Mouse (Mus musculus) neural tube, embryonic 12.5 days (tissue): ENCODE results near the gene Epb41l5. TPM values are rescaled to one million over a fixed set of nuclear protein-coding genes. Genes with fewer than 3 reads are reported as not detected.

Experiments used
- ATAC-seq: fragments of 200-750 bp; cut with Nextera tagmentation; 2 replicates; pipeline ENCODE4 v1.8.0; 2017; ENCODE audit warnings: low read depth, mild to moderate bottlenecking, moderate TSS enrichment, moderate library complexity; ENCODE audit not compliant: low FRiP score
- H3K27ac ChIP-seq: fragments of 300-500 bp; sonication (generic); 2 replicates; pipeline ENCODE4 v1.5.1; 2016
- H3K27me3 ChIP-seq: fragments of 300-500 bp; sonication (generic); replicated peaks from 2 replicates; pipeline ENCODE4 v1.6.1; 2016; ENCODE audit warnings: mild to moderate bottlenecking
- H3K36me3 ChIP-seq: fragments of 300-500 bp; sonication (generic); 2 replicates; pipeline ENCODE4 v1.6.1; 2016; ENCODE audit warnings: mild to moderate bottlenecking
- H3K4me1 ChIP-seq: fragments of 300-500 bp; sonication (generic); 2 replicates; pipeline ENCODE4 v1.6.1; 2016
- H3K4me2 ChIP-seq: fragments of 300-500 bp; sonication (generic); replicated peaks from 2 replicates; pipeline ENCODE4 v1.6.1; 2016; ENCODE audit warnings: mild to moderate bottlenecking
- H3K4me3 ChIP-seq: fragments of 300-500 bp; sonication (generic); 2 replicates; pipeline ENCODE4 v1.5.1; 2016
- H3K9ac ChIP-seq: fragments of 300-500 bp; sonication (generic); 2 replicates; pipeline ENCODE4 v1.6.1; 2016; ENCODE audit warnings: mild to moderate bottlenecking
- H3K9me3 ChIP-seq: fragments of 300-500 bp; sonication (generic); 2 replicates; pipeline ENCODE4 v1.6.1; 2016; ENCODE audit warnings: mild to moderate bottlenecking
- WGBS: fragments of 180-500 bp; shearing (Covaris S2); methylation state at CpG from one replicate; pipeline ENCODE4 v1.1.7; 2016; 5-methylcytosine and 5-hydroxymethylcytosine counted together
- polyA plus RNA-seq: library from polyadenylated mRNA; unstranded; fragments of >200 nt; fragmentation: Nextera tagmentation; extraction: Ambion mirVana; gene quantifications from 2 replicates; pipeline ENCODE4 v1.2.1, GENCODE M21; 2016

The Epb41l5 gene
- polyA plus RNA-seq, 1 experiment from 2014 or later = 23.8 TPM

GRCm38 (mm10) chr1:119641090-119641812, 7.5 kb downstream of the Epb41l5 start:
- peaks cover 4% of the 10 kb centered on the region; the same call in 1 of the 2 replicates for H3K4me1 ChIP-seq
- no peaks in the 10 kb centered on the region for H3K9me3 ChIP-seq
- no peak for ATAC-seq
- no peak overlapping the region for H3K4me3 ChIP-seq
- H3K27me3 ChIP-seq = no peaks in the 10 kb centered on the region
- H3K9ac ChIP-seq = no peak overlapping the region
- 0 out of 2 replicates have a peak, but pooled peaks cover 2% of the 10 kb centered on the region for H3K36me3 ChIP-seq
- H3K27ac ChIP-seq = no peak overlapping the region
- no peak overlapping the region for H3K4me2 ChIP-seq

DNA sequence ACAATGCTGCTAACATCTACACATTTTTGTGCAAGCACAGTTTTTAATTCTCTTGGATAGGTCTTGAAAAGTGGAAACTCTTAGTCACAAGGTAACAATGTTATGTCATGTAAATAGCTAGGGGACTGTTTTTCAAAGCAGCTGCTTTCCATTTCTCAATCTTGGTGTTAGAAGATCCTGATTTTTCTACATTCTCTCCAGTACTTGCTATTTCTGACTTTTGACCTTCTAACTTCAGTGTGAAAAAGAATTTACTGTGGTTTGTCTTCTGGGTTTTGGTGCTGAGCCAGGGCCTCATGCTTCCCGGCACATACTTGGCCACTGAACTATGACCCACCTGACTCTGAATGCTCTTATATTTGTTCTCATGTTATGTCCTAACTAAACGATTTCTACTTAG, 8.8 kb downstream of the Epb41l5 start:
- H3K4me3 ChIP-seq = no peak overlapping the region
- H3K4me2 ChIP-seq = no peak overlapping the region
- no peaks in the 10 kb centered on the region for H3K27me3 ChIP-seq
- WGBS = 91% methylated on average over 2 of the region's 2 CpGs
- peaks cover 4% of the 10 kb centered on the region; the same call in 1 of the 2 replicates for H3K4me1 ChIP-seq
- no peak for ATAC-seq
- no peaks in the 10 kb centered on the region for H3K9me3 ChIP-seq
- H3K9ac ChIP-seq = no peak overlapping the region
- 0 out of 2 replicates have a peak, but pooled peaks cover 2% of the 10 kb centered on the region for H3K36me3 ChIP-seq
- H3K27ac ChIP-seq = no peak overlapping the region

GRCm38 (mm10) chr1:119637188-119638023, 11.4 kb downstream of the Epb41l5 start:
- Histone ChIP-seq H3K9me3 (no peaks in the 10 kb centered on the region), H3K36me3 (0 out of 2 replicates have a peak, but pooled peaks cover 2% of the 10 kb centered on the region), H3K4me2 (no peak overlapping the region), H3K4me3 (no peak overlapping the region), H3K4me1 (peaks cover 3% of the 10 kb centered on the region; the same call in 1 of the 2 replicates), H3K27me3 (no peaks in the 10 kb centered on the region), H3K9ac (no peak overlapping the region), H3K27ac (no peak overlapping the region)
- no peak for ATAC-seq
- 85% methylated on average over 6 of the region's 6 CpGs for WGBS

- Histone ChIP-seq H3K27me3 (no peaks in the 10 kb centered on the region), H3K9me3 (no peaks in the 10 kb centered on the region), H3K9ac (no peak overlapping the region), H3K36me3 (peaks cover 6% of the 10 kb centered on the region; the same call in 1 of the 2 replicates), H3K27ac (no peak overlapping the region), H3K4me1 (no peaks in the 10 kb centered on the region), H3K4me3 (no peak overlapping the region), H3K4me2 (no peak overlapping the region)
- 29% methylated on average over 3 of the region's 3 CpGs for WGBS
- no peak for ATAC-seq
Observed at GRCm38 (mm10) chr1:119634746-119635145, 14.1 kb downstream of the Epb41l5 start.

DNA sequence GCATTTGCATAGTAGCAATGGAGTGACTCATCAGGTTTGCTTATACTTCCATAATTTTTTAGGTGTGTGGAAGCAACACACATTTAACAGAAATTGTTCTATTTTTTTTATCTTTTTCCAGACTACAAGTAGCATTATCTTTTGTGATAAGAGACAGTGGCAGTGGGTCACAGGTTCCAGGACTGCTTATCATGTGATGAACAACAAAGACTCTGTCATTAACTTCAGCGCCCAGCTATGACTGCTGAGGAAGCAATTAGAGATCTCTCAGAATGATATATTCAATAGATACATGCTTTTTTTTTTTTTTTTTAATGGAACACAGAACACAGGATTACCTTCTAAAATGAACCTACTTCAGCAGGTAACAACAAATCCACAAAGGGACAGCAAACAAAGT, 18.4 kb downstream of the Epb41l5 start:
- H3K36me3 ChIP-seq = peaks cover 7% of the 10 kb centered on the region; the same call in 1 of the 2 replicates
- H3K4me3 ChIP-seq = no peak overlapping the region
- no peaks in the 10 kb centered on the region for H3K4me1 ChIP-seq
- H3K9me3 ChIP-seq = no peaks in the 10 kb centered on the region
- H3K27me3 ChIP-seq = no peaks in the 10 kb centered on the region
- WGBS = 77% methylated on average over 1 of the region's 1 CpGs
- no peak overlapping the region for H3K27ac ChIP-seq
- ATAC-seq = no peak
- no peak overlapping the region for H3K9ac ChIP-seq
- H3K4me2 ChIP-seq = no peak overlapping the region

DNA sequence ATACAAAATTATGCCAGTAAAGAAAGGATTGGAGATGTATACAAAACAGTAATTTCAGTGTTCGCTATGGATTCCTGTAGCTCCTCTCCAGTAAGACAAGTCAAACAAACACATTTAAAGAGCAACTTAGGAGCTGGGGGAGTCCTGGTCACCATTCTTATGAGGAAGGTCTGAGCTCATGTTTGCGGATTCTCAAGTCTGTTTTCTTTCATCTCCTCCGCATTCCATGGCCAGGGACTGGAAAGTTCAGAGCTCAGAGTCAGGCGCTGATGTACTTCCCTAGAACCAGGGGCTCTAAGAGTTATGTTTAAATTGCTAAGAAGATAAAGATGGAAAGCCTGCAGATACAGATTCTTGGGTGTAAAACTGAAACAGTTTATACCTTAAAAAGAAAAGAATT, 22.0 kb downstream of the Epb41l5 start:
- Histone ChIP-seq H3K4me3 (no peak overlapping the region), H3K27me3 (no peaks in the 10 kb centered on the region), H3K36me3 (peaks cover 4% of the 10 kb centered on the region; the same call in 1 of the 2 replicates), H3K9ac (no peak overlapping the region), H3K4me2 (no peak overlapping the region), H3K4me1 (no peaks in the 10 kb centered on the region), H3K9me3 (no peaks in the 10 kb centered on the region), H3K27ac (no peak overlapping the region)
- no peak for ATAC-seq
- 93% methylated on average over 4 of the region's 4 CpGs for WGBS

- peaks cover 4% of the 10 kb centered on the region; the same call in 1 of the 2 replicates for H3K36me3 ChIP-seq
- ATAC-seq = no peak
- WGBS = 43% methylated on average over 2 of the region's 2 CpGs
- no peak overlapping the region for H3K4me2 ChIP-seq
- no peaks in the 10 kb centered on the region for H3K9me3 ChIP-seq
- no peaks in the 10 kb centered on the region for H3K4me1 ChIP-seq
- H3K9ac ChIP-seq = no peak overlapping the region
- no peak overlapping the region for H3K4me3 ChIP-seq
- no peaks in the 10 kb centered on the region for H3K27me3 ChIP-seq
- no peak overlapping the region for H3K27ac ChIP-seq
Observed at GRCm38 (mm10) chr1:119624444-119624843, 24.4 kb downstream of the Epb41l5 start.

DNA sequence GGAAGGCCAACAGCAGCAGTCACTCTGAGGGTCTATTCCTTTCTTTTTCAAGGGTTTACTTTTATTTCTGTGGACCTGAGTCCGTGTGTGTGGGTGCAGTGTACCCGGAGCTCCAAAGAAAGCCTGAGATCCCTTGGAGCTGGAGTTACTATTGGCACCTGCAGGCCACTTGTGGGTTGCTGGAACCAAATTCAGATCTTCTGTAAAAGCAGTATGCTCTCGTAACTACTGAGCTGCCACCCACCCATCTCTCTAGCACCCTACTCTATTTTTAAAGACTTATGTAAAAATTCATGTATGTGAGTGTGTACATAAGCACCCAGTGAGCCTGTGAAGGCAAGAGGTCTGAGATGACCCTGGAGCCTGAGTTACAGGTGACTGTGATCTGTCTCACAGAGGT, 43.4 kb downstream of the Epb41l5 start:
- no peaks in the 10 kb centered on the region for H3K9me3 ChIP-seq

GRCm38 (mm10) chr1:119602448-119602847, 46.4 kb downstream of the Epb41l5 start:
- 97% methylated on average over 12 of the region's 12 CpGs for WGBS
- H3K36me3 ChIP-seq = 0 out of 2 replicates have a peak, but pooled peaks cover 3% of the 10 kb centered on the region
- no peaks in the 10 kb centered on the region for H3K9me3 ChIP-seq
- no peak for ATAC-seq
- H3K4me3 ChIP-seq = no peak overlapping the region
- no peak overlapping the region for H3K9ac ChIP-seq
- no peaks in the 10 kb centered on the region for H3K4me1 ChIP-seq
- no peak overlapping the region for H3K27ac ChIP-seq
- no peak overlapping the region for H3K4me2 ChIP-seq
- H3K27me3 ChIP-seq = no peaks in the 10 kb centered on the region

More for the DNA sequence above, 43.4 kb downstream of the Epb41l5 start:
- Histone ChIP-seq H3K4me2 (no peak overlapping the region), H3K4me3 (no peak overlapping the region), H3K27me3 (no peaks in the 10 kb centered on the region), H3K27ac (no peak overlapping the region), H3K9ac (no peak overlapping the region), H3K36me3 (0 out of 2 replicates have a peak, but pooled peaks cover 7% of the 10 kb centered on the region), H3K4me1 (no peaks in the 10 kb centered on the region)
- 93% methylated on average over 3 of the region's 3 CpGs for WGBS
- no peak for ATAC-seq

DNA sequence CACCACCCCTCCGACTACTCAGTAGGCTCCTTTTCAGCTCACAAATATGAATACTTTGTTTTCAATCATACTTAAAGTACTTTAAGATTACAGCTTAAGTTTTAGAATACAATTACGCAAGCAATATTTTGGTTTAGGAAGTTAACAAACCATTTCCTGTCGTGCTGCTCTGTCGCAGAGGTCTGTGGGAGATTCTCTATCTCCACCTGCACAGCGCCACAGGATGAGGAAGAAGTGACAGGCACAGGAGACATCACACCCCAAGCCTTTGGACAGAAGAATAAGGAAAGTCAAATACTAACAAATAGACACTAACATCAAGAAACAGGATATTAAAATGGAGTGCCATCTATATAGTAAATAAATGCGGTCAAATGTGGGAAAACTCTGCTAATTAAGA, 49.9 kb downstream of the Epb41l5 start:
- WGBS = 96% methylated on average over 6 of the region's 6 CpGs
- ATAC-seq = no peak
- no peak overlapping the region for H3K4me2 ChIP-seq

DNA sequence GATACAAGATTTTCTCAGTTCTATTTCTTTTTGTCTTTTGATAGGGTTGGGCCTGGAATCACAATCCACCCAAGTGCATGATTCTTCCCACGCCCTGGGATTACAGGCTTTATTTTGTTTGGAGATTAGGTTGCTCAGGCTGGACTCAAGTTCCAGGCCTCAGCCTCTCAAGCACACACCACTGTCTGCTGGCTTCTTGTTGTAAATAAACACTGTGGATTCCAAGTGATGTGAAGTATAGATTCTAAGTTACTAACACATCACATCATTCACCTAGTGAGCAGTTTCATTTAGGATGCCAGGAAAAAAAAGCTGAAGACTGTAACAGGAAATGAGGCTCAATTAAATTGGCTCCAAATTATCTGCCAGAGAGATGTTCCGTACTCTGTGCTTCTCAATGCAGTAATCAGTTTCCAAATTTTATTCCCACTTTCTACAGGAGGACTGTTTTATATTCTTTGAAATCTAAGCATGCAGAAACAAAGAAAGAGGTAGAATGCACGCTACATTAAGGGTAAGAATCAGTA, 51.8 kb downstream of the Epb41l5 start:
- ATAC-seq = no peak
- H3K4me2 ChIP-seq = no peak overlapping the region
- 88% methylated on average over 3 of the region's 3 CpGs for WGBS
- no peak overlapping the region for H3K4me3 ChIP-seq
- no peak overlapping the region for H3K27ac ChIP-seq
- H3K4me1 ChIP-seq = no peaks in the 10 kb centered on the region
- H3K36me3 ChIP-seq = 0 out of 2 replicates have a peak, but pooled peaks cover 4% of the 10 kb centered on the region
- H3K9ac ChIP-seq = no peak overlapping the region
- H3K27me3 ChIP-seq = no peaks in the 10 kb centered on the region
- H3K9me3 ChIP-seq = no peaks in the 10 kb centered on the region

More for the DNA sequence above, 49.9 kb downstream of the Epb41l5 start:
- Histone ChIP-seq H3K27me3 (no peaks in the 10 kb centered on the region), H3K4me3 (no peak overlapping the region), H3K4me1 (no peaks in the 10 kb centered on the region), H3K9ac (no peak overlapping the region), H3K9me3 (no peaks in the 10 kb centered on the region), H3K27ac (no peak overlapping the region), H3K36me3 (0 out of 2 replicates have a peak, but pooled peaks cover 4% of the 10 kb centered on the region)

DNA sequence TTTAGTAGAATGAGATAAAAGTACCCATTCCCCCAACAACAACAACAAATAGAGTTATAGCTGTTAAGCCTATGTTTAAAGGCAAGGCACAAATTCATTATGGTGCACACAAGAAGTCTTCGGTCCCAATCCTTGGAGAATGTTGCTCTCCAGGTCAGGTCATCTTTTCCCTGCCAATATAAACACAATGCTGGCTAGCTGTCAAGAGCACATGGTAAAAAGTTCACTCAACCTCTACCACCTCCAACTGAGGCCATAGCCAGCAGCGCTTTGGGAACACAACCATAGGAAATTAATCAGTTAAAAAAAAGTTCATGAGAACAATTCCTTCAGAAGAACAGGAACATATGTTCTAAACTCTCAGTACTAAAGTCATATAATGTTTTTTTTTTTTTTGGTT, 58.8 kb downstream of the Epb41l5 start:
- 87% methylated on average over 2 of the region's 2 CpGs for WGBS

More for the DNA sequence above, 58.8 kb downstream of the Epb41l5 start:
- ATAC-seq = no peak
- H3K27ac ChIP-seq = no peak overlapping the region
- no peak overlapping the region for H3K9ac ChIP-seq
- no peaks in the 10 kb centered on the region for H3K36me3 ChIP-seq
- no peak overlapping the region for H3K4me2 ChIP-seq
- no peaks in the 10 kb centered on the region for H3K9me3 ChIP-seq
- no peaks in the 10 kb centered on the region for H3K4me1 ChIP-seq
- no peak overlapping the region for H3K4me3 ChIP-seq
- no peaks in the 10 kb centered on the region for H3K27me3 ChIP-seq
